Mouse (Mus musculus) cerebellum, adult 2 months (tissue): Measurements from ENCODE around the gene Car5a. TPM values are rescaled to one million over a fixed set of nuclear protein-coding genes. Genes with fewer than 3 reads are reported as not detected.

Experiments
- DNase-seq, 2 experiments: peaks; one replicate each; pipeline ENCODE4 v3.0.0; 2021
- H3K27ac ChIP-seq: fragments of 200-500 bp; 2 replicates; pipeline ENCODE4 v1.5.1; 2012; ENCODE audit warnings: low read length, control low read depth, inconsistent platforms; ENCODE audit not compliant: insufficient read depth
- H3K27me3 ChIP-seq: fragments of 200-500 bp; 2 replicates; pipeline ENCODE4 v1.6.1; 2012; ENCODE audit warnings: inconsistent platforms, mild to moderate bottlenecking, low read length, moderate library complexity; ENCODE audit not compliant: control insufficient read depth, insufficient read depth
- H3K4me1 ChIP-seq: fragments of 200-500 bp; 2 replicates; pipeline ENCODE4 v1.6.1; 2011; ENCODE audit warnings: low read length; ENCODE audit not compliant: control insufficient read depth, insufficient read depth
- H3K4me3 ChIP-seq: fragments of 200-500 bp; replicated peaks from 2 replicates; pipeline ENCODE3; 2011; ENCODE audit warnings: mild to moderate bottlenecking, low read depth, low read length, control low read depth; ENCODE audit not compliant: insufficient read depth
- CTCF ChIP-seq: fragments of 200-500 bp; IDR thresholded peaks from 2 replicates; pipeline ENCODE4 v1.5.1; 2011; ENCODE audit warnings: low read depth, mild to moderate bottlenecking, control low read depth, low read length, moderate library complexity, borderline replicate concordance; ENCODE audit not compliant: insufficient read depth
- POLR2A ChIP-seq: fragments of 200-500 bp; IDR thresholded peaks from 2 replicates; pipeline ENCODE4 v1.6.1; 2011; ENCODE audit warnings: low read length, control low read depth, borderline replicate concordance; ENCODE audit not compliant: insufficient read depth
- WGBS: fragments of 180-500 bp; shearing (Covaris S2); methylation state at CpG from one replicate; pipeline ENCODE4 v1.1.7; 2018; 5-methylcytosine and 5-hydroxymethylcytosine counted together
- polyA plus RNA-seq: library from polyadenylated mRNA; depleted of rRNA; stranded (reverse); fragments of >200 nt; gene quantifications from 2 replicates; pipeline ENCODE4 v1.2.3, GENCODE M21; 2012; rRNA removed

Gene Car5a
- polyA plus RNA-seq, 1 experiment: 0.59 TPM

DNA sequence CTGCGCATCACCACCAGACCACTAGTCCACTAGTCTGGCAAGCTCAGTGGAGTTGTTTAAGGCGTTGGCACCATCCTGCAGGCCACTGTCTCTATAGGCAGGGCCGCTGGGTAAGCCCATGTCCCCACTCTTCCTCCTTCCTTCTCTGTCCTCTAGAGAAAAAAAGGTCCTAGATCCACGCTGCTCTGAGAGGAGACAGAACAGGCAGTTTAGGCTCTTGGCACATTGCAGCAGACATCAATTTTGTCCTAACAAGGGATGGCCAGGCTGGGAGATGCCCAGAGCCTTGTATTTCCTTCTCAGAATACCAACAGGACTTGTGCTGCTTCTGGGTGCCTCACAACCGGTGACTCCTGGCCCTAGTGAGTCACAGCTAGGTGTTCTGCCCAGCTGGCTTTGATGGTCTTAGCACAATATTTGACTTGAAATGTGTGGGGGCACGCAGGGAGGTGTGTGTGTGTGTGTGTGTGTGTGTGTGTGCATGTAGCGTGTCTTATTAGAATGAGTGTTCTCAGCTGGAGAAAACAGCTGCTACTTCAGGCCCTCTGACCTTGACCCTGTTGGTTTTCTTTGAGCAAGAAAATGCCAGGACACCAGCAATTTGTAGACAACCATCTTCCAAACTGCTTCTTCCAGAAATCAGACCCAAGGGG, 66.8 kb downstream of the Car5a start:
- WGBS: 86% methylated on average over 7 of the region's 7 CpGs
- no peaks in the 10 kb centered on the region for H3K4me1 ChIP-seq
- no peak for DNase-seq
- no peaks in the 10 kb centered on the region for H3K27me3 ChIP-seq
- no peak overlapping the region for H3K4me3 ChIP-seq
- H3K27ac ChIP-seq: no peak overlapping the region
- TF ChIP-seq CTCF (no peak), POLR2A (no peak)

DNA sequence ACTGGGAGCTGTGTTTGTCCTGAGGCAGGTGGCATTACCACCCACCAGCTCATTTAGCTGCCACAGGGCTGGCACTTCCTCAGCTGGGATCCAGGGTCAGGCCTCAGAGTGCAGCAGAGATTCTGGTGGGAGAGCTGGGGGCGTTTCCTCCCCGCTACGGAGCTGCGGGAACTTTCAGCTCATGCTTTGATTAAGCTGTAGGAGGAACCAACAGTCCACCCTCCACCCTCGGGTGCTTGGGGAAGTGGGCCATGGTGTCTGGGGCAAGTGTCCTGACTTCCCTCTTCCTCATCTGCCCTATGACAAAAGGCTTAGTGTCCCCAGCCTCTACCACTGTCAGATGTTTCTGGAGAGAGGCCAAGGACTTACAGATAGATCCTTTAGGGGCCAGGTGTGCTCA, 67.5 kb downstream of the Car5a start:
- H3K4me3 ChIP-seq: no peak overlapping the region
- DNase-seq: no peak
- no peaks in the 10 kb centered on the region for H3K27me3 ChIP-seq
- H3K4me1 ChIP-seq: no peaks in the 10 kb centered on the region
- WGBS: 68% methylated on average over 5 of the region's 5 CpGs
- H3K27ac ChIP-seq: no peak overlapping the region
- TF ChIP-seq POLR2A: no peak
- no peak for TF ChIP-seq CTCF

DNA sequence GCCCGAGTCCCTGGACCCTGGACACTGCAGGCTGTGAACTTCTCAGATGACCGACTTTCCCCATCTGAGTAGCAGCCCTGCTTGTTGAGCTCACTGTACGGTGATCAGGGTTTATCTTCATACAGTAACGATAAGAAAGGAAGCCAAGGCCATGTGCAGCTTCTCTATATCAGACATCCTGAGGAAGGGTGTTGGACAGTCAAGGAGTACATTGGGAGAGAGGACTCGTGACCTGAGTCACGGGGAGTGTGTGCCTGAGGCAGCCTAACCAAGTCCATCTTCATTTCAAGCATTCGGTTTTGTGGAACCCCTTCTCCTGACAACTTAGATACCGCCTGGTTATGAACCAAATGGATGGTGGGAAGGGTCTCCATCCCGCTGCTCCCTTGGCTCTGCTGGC, 69.2 kb downstream of the Car5a start:
- TF ChIP-seq CTCF (no peak), POLR2A (no peak)
- WGBS: 84% methylated on average over 9 of the region's 9 CpGs
- H3K4me3 ChIP-seq: no peak overlapping the region
- no peak for DNase-seq
- H3K27me3 ChIP-seq: no peaks in the 10 kb centered on the region
- no peaks in the 10 kb centered on the region for H3K4me1 ChIP-seq
- H3K27ac ChIP-seq: no peak overlapping the region

DNA sequence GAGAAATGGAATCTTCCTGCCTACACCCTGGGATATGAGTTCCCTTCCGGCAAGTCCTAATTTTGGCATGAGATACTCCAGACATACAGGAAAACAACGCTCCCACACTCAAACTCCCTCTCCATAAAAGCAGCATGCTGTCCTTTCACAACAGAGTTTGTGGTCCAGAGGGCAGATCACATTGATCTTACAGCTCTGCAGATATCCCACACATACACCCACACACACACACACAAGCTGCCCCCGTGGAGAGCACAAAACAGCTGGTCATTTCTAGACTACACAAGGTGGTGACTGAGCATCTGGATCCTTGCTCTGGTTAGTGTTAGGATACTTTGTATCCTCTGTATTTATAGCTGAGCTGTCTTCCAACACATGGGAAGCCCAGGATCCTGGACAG, 69.7 kb downstream of the Car5a start:
- no peak overlapping the region for H3K4me3 ChIP-seq
- WGBS: 72% methylated on average over 3 of the region's 3 CpGs
- no peaks in the 10 kb centered on the region for H3K4me1 ChIP-seq
- DNase-seq: no peak
- TF ChIP-seq CTCF: no peak
- TF ChIP-seq POLR2A: no peak
- no peak overlapping the region for H3K27ac ChIP-seq
- no peaks in the 10 kb centered on the region for H3K27me3 ChIP-seq

DNA sequence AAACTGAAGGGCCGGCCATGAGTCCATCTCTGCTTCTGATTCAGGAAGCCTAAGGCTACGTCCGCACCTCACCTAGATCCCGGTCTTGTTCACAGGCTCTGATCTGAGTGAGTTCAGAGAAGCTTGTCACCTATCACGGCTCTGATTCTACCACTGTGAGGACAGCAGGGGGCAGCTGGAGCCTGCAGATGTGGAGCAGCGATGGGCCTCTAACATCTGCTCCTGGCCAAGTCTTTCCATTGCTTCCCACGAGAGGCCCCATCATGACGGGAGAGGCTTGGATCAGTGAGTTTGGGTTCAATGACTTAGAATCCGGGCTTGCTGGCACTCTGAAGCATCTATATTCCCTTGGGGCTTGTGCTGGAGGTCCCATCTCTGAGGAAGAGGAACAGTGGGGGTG, 70.7 kb downstream of the Car5a start:
- Histone ChIP-seq H3K4me3 (no peak overlapping the region), H3K27me3 (no peaks in the 10 kb centered on the region), H3K4me1 (no peaks in the 10 kb centered on the region), H3K27ac (no peak overlapping the region)
- no peak for DNase-seq
- WGBS: 80% methylated on average over 9 of the region's 9 CpGs
- TF ChIP-seq CTCF: no peak
- no peak for TF ChIP-seq POLR2A

DNA sequence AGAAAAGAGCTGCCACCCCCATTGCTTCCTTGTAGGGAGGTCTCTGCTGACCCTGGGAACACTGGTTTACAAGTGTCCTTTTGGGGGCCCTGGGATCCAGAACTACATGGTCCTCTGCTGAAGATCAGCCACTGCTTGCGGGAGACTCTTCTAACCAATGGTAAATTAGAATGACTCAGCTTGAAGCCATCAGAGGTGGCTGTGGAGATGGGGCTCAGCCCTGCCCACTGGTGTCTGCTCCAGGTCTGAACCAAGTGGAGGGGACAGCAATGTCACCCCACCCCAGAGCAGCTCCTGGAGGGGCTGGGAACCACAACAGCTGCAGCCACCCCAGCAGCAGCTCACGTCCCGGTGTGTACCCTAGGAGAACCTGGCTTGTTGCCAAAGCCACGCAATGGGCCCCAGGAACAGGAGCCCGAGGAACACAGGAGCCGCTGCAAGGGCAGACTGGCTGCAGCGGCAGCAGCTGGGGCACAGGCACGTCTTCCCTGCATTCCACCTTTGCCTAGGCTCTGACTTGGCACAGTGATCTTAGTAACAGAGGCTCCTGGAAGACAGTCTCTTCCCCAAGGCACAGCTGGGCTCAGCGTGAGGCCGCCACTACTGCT, 72.8 kb downstream of the Car5a start:
- Histone ChIP-seq H3K27ac (no peak overlapping the region), H3K27me3 (no peaks in the 10 kb centered on the region), H3K4me3 (no peak overlapping the region), H3K4me1 (no peaks in the 10 kb centered on the region)
- no peak for DNase-seq
- WGBS: 36% methylated on average over 10 of the region's 10 CpGs
- TF ChIP-seq POLR2A (no peak), CTCF (no peak)

DNA sequence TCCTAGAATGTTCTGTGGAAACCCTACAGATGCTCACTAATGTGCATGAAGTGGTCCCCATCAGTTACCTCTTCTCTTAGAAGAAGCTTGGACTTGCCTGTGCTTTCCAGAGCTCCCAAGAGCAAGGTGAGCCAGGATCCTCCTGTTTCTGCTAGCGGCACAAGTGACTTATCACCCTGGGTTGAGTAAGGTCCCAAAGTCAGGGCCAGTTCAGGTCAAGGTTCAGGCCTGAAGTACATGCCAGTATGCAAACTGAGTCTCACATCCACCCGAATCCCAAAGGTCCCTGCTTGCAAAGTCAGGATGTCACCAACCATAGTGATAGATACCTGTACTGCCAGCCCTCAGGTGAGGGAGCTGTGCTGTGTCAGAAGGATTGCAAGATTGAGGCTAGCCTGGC, 74.5 kb downstream of the Car5a start:
- Histone ChIP-seq H3K27me3 (no peaks in the 10 kb centered on the region), H3K4me3 (no peak overlapping the region), H3K4me1 (peaks cover 6% of the 10 kb centered on the region), H3K27ac (no peak overlapping the region)
- TF ChIP-seq CTCF (no peak), POLR2A (no peak)
- DNase-seq: no peak
- 92% methylated on average over 2 of the region's 2 CpGs for WGBS

DNA sequence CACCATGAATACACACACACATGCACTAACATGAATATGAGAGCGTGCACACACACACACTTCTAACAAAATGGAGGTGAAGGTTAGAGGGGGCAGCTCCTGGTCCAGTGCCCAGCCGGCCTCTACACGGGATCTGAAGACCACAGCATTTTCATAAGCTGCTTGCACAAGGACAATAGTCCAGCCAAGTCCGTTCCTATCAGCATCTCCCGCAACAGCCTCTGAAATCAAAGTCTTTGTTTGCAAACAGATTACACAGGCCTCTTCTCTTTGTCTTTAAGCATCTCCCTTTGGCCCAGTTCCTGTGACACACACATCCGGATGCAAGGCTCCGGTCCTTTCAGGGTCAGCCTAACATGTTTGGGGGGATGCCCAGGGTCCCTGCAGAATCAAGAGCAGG, 75.8 kb downstream of the Car5a start:
- no peak overlapping the region for H3K4me3 ChIP-seq
- H3K27ac ChIP-seq: no peak overlapping the region
- H3K4me1 ChIP-seq: peaks cover 7% of the 10 kb centered on the region
- no peaks in the 10 kb centered on the region for H3K27me3 ChIP-seq
- no peak for TF ChIP-seq POLR2A
- TF ChIP-seq CTCF: no peak
- DNase-seq: no peak
- WGBS: 92% methylated on average over 7 of the region's 7 CpGs

DNA sequence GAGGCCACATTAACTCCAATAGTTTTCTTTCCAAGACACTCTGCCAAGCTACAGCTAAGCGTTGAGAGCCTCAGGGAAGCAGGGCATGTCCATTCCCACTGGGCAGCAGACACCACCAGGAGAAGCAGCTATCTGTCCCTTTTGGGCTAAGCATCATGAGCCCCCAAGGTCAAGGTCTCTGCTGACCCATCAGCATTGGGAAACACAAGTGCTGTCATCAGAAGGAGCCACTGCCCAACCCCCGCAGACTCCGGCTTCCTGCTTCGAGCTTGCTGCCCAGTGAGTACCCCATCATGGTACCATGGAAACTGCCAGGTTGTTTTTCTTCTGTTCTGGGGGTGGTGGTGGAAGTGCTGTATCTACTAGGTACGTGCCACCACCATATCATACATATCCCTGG, 76.5 kb downstream of the Car5a start:
- WGBS: 91% methylated on average over 5 of the region's 5 CpGs
- DNase-seq: no peak
- Histone ChIP-seq H3K4me3 (no peak overlapping the region), H3K4me1 (peaks cover 7% of the 10 kb centered on the region), H3K27ac (no peak overlapping the region), H3K27me3 (no peaks in the 10 kb centered on the region)
- no peak for TF ChIP-seq POLR2A
- no peak for TF ChIP-seq CTCF

Other genes starting within 250 kb of the Car5a start
- gene Jph3, start 215.3 kb downstream of the Car5a start, polyA plus RNA-seq: 143 and 154 TPM in 2 replicates
- 43.6 and 47.1 TPM in 2 replicates for gene Klhdc4, start 115.3 kb downstream of the Car5a start, polyA plus RNA-seq
- gene Slc7a5, start 37.2 kb downstream of the Car5a start, polyA plus RNA-seq: 70.7 and 78.0 TPM in 2 replicates
- gene Banp, start 4.8 kb upstream of the Car5a start, polyA plus RNA-seq: 64.3 and 67.1 TPM in 2 replicates